Mouse (Mus musculus) heart, postnatal 10 days (tissue): Measurements from ENCODE around the gene Gm47959. TPM values are rescaled to one million over a fixed set of nuclear protein-coding genes. Genes with fewer than 3 reads are reported as not detected.
"Not testable (repeated sequence)": the region's sequence is repeated elsewhere in the genome, so short reads cannot be mapped to it uniquely, and the experiment has no call there.

Experiments
- DNase-seq, 2 experiments: peaks; one replicate each; pipeline ENCODE4 v3.0.0; 2021
- intact Hi-C: fragments of 180-260 bp; cut with DNase I; formaldehyde crosslinking; loops from one replicate; pipeline ENCODE4 v1.15.1; 2025
- total RNA-seq, 2 experiments: library from RNA; stranded (reverse); gene quantifications; 2 replicates each; pipeline ENCODE4 v1.2.3; 2021

Gene Gm47959
- not detected for total RNA-seq

- intact Hi-C loops, DNase-seq: not testable (repeated sequence)
These were observed at the start of gene Gm47959 for GRCm38 (mm10) chr1:83000306-83000705. TSS of gene Gm47959 (plus strand) at chr1:83000548.

GRCm38 (mm10) chr1:82955913-82956312 lies 44.4 kb upstream of the Gm47959 start, which contains the start of gene Gm7544:
TSS of gene Gm7544 (minus strand) at chr1:82956013.
- intact Hi-C loops, DNase-seq: not testable (repeated sequence)

DNA sequence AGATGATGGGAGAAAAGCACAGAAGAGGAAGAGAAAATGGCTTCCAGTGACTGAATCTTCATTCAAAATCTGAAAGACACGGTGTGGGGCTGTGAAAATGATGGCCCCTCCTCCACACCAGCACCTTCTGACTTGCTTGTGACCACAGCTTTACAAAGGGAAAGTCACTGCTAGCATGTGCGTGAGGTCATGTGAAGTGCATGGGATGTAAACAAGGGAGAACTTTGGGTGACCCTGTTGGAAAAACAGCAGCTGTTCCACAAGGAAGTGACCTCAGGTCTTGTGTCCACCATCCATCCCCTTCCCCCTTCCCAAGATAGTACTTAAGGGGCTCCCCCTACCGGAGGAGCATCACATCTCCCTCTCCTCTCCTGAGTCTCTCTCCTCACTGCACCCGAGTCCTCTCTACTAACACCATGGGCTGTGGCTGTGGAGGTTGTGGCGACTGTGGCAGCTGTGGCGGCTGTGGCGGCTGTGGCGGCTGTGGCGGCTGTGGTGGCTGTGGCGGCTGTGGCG lies 40.4 kb upstream of the Gm47959 start, which contains the start of gene Gm47955:
TSS of gene Gm47955 (plus strand) at position 417 of the 516 bp plus-strand sequence.
- no peak for DNase-seq
- intact Hi-C loops, result no loop called here

GRCm38 (mm10) chr1:82966413-82966812 lies 33.9 kb upstream of the Gm47959 start:
- intact Hi-C loops, result no loop called here
- DNase-seq, result no peak

- peak; percentile 51 to 60 for DNase-seq
- intact Hi-C loops, result loop anchor here (5.0 kb wide), 1 partner anchor 135 kb away; the partner anchor contains the start of gene Agfg1
These were observed 28.3 kb upstream of the Gm47959 start for GRCm38 (mm10) chr1:82972046-82972445.

DNA sequence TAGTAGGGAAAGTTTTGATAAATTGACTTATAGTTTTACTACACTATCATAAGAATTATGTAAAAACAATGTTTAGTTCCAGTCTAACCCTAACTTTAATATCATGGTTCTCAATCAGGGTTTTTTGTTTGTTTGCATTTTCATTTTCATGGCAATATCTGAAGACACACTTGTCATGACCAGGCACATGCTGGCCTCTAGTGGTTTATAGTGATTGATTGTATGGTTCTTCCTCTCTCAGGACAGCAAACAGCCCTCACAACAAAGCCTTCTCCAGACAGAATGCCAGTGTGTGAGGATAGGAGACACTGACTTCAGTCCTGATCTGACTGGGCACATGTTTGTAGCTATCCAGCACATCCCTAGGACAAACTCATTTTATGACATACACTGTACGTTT lies 27.1 kb upstream of the Gm47959 start:
- intact Hi-C loops, result loop anchor here (5.0 kb wide), 1 partner anchor 136 kb away; the partner anchor contains the start of gene Agfg1
- DNase-seq, result no peak

DNA sequence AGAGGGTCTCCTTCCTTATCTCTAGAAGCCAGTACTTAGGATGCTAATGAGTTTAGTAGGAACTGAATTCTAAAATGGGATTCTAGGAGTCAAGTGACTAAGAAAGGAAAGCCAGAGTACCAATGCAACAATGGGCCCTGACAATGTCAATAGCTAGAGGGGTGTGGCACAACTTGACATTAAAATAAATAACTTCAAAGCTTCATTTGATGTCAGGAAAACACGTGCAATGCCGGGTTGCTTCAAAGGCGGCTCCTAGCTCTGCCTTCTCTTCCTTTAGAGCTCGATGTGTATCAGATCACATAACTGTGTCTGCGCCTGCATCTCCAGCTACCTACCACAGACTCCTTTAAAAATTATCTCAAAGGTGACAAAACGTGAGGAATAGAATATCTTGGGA lies 26.4 kb upstream of the Gm47959 start:
- intact Hi-C loops, result loop anchor here (5.0 kb wide), 1 partner anchor 137 kb away; the partner anchor contains the start of gene Agfg1
- DNase-seq, result no peak

GRCm38 (mm10) chr1:82974342-82974741 lies 26.0 kb upstream of the Gm47959 start:
- no peak for DNase-seq
- intact Hi-C loops, result loop anchor here (5.0 kb wide), 1 partner anchor 137 kb away; the partner anchor contains the start of gene Agfg1

DNA sequence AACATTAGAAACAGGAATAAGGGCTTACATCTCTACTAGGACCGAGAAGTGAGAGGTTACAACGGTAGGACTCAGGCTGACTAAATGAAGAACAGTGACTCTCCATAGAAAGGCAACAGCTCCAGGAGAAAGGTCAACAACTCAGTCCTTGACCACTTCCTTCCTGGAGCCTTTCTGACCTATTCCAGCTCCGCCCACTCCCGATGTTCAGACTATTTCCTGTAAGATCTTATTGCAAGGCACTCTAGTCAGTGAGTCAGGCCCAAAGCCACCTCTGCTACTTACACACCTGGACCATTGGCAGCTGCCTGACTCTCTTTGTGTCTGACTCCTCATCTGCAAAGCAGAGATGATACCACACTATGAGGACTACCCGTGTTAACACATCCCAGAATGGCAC lies 24.6 kb upstream of the Gm47959 start:
- intact Hi-C loops, result no loop called here
- DNase-seq, result no peak

DNA sequence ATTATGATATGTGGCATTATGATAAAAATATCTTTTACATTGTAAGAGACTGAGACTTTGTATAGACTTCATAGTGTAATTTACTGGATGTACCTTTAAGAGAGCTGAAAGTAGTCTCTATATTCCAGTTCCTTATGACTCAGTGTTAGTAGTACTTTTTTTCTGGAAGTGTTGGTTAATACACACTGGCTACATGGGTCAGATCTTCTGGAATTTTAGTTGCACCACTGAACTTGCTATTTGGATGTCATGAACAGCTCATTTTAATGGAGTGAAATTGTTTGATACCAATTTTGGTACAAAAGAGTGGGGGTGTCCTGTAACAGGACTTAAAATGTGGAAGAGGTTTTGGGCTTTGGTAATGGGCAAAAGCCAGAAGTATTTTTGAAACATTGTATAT lies 22.5 kb upstream of the Gm47959 start:
- DNase-seq, result no peak
- intact Hi-C loops, result no loop called here

DNA sequence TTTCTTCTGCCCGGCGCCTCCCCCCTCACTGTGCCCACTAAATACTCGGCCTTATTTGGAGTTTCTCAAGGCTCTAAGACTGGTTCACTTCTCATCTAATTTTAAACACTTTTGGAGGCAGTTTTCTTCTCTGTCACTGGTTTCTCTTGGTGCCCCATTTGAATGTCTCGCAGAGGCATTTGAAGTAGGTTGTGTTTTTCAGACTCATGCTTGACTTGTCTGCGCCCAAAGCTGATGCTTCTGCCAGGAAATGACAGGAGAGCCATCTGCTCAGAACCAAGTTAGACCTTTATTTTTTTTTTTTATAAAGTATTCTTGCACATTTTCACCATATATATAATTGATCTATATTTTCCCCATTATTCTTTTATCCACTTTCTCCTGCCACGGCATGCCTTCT lies 13.6 kb upstream of the Gm47959 start:
- no peak for DNase-seq
- intact Hi-C loops, result loop anchor here (1.0 to 5.0 kb wide), 3 partner anchors 148 to 429 kb away; partner anchors contain the start of gene Agfg1

DNA sequence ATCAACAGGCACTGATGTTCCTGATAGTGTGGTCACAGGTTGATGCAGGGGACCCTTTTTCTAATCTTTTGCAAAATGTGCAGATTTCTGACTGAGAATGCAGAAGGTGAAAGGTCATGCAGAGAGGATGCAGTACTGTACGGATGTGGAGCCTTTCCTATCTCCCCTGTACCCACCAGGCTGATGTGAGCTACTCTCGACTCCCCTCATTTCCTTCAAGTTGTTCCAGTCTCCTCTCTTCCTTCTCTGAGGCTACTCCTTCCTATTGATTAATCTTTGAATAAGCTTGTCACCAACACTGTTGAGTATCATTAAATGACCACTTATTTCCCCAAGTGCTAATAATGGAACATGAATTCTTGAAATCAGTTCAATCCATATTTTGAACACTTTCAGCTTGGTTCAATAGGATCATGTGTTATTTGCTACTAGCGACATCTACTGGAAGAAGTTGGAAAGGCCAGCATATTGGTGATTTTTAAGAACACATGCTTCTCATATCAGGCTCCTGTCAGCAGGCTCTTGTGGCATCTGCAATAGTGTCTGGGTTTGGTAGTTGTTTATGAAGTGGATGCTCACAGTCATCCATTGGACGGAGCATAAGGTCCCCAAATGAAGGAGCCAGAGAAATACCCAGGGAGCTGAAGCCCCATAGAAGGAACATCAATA lies 12.7 kb upstream of the Gm47959 start:
- DNase-seq, result peak; percentile 70 to 80
- intact Hi-C loops, result loop anchor here (1.0 to 5.0 kb wide), 3 partner anchors 149 to 430 kb away; partner anchors contain the start of gene Agfg1

GRCm38 (mm10) chr1:82991062-82991461 lies 9.3 kb upstream of the Gm47959 start:
- intact Hi-C loops, result no loop called here
- no peak for DNase-seq

DNA sequence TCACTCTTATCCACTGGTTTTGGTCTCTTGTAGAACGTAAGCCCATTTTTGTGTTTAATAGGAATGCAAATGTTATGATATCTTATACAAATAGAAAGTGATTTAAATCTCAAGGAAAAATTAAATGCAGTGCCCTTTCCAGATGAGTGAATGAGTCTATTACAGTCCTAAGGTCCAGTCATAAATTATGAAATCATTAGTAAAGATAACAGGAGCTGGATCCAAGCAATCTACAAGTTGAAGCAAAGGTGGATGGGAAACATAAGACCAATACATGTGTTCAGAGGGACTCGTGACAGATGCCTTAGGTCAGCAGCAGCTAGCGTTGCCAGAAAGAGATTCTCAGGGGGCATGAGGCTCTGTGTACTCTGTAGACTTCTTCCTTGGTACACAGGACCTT lies 8.8 kb upstream of the Gm47959 start:
- DNase-seq, result no peak
- intact Hi-C loops, result no loop called here

- intact Hi-C loops, result no loop called here
- DNase-seq, result no peak
These were observed 8.3 kb upstream of the Gm47959 start for GRCm38 (mm10) chr1:82992093-82992492.

DNA sequence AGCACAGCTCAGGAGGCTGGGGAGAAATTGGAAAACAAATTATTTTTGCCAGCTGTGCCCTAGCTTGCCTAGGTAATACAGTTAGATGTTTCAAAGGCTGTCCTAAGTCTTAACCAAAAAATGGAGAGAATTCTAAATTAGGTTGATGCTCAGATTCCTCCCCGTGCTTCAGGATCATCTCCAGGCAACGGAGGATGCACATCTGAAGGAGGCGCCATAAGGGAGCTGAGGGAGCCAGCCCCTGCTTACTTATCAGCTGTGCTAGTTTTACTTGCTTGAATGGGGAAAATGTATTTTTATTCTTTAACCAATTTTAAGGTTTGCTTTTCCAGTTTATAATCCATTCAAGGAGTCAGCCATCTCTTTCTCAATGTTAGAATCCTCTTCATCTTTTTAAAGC lies 6.4 kb upstream of the Gm47959 start:
- intact Hi-C loops, result no loop called here
- DNase-seq, result no peak

DNA sequence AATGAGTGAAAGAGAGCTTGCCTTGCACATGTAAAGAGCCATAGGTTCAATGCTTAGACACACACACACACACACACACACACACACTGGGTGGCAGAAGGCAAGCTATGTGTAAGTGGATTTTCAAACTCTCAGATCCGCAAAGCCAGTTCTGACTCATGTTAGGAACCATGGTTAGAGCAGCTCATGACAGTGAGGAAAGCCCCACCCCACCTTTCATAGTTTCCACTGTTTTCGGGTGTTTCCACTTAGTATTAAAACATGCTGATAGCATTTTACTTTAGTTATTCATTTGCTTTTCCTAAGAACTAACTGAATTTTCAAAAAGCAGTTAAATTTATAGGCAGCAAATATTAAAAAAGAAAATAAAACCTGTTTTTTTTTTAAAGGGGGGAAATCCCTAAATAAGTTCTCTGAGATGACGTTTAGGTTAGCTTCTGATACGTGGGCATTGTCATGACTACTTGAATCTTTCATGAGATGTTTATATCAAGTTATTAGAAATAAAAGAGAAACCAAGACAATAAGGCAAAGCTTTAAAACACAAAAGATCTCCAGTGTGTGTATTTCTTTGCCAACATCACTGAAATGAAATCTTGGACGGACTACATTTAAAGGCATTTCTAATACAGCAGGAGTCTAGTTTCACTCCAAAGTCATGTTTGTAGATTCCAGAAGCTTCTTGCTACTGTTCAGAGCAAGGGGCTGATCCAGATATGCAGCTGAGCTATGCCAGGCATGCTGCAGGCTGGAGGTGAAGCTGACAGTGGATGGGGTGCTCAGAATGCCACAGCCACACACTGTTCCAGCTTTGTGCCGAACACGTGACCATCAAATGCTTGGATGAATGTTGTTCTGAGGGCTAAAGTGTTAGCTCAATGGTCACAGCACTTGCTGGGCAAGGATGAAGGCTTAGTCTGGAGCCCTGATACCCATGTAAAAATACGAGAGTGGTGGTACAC lies 6.2 kb downstream of the Gm47959 start:
- intact Hi-C loops, result no loop called here
- DNase-seq, result peak in 1 of 2 experiments; percentile 9

- DNase-seq, result no peak
- intact Hi-C loops, result no loop called here
These were observed 7.1 kb downstream of the Gm47959 start for GRCm38 (mm10) chr1:83007471-83007870.

DNA sequence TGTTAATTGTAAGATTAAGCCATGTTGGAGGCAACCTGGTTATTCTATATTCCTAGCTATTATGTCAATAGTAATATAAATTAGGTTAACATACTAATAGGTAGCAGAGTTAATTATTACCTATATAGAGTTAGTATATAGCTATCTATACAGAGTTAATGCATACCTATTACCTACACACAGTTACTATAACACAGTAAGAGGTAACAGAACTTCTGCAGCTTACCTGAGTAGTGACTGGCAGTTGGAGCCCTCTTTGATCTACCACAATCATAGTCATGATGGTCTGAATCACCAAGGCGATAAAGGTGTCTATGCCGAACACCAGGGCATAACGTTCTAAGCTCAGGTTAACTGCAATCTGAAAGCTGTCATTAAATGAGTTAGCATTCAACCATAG lies 14.1 kb downstream of the Gm47959 start:
- intact Hi-C loops, result no loop called here
- no peak for DNase-seq

DNA sequence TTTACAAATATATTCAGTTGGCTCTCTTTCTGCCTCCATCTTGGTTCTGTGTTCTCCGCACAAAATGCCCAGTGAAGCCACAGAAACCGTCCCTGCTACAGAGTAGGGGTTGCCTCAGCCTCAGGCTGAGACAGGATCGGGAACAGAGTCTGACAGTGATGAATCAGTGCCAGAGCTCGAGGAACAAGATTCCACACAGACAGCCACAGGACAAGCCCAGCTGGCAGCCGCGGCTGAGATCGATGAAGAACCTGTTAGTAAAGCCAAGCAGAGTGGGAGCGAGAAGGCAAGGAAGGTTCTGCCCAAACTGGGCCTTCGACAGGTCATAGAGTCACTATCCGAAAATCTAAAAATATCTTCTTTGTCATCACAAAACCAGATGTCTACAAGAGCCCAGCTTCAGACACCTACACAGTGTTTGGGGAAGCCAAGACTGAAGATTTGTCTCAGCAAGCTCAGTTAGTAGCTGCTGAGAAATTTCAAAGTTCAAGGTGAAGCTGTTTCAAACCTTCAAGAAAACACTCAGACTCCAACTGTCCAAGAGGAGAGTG lies 15.1 kb downstream of the Gm47959 start:
- intact Hi-C loops, result no loop called here
- DNase-seq, result no peak

- intact Hi-C loops, result no loop called here
- DNase-seq, result no peak
These were observed 16.2 kb downstream of the Gm47959 start for GRCm38 (mm10) chr1:83016556-83016955.
